Mouse (Mus musculus) left cerebral cortex, adult 2 months (tissue): Measurements from ENCODE around the gene Fsd2. TPM values are rescaled to one million over a fixed set of nuclear protein-coding genes. Genes with fewer than 3 reads are reported as not detected.

Experiments used
- DNase-seq, 2 experiments: peaks; one replicate each; pipeline ENCODE4 v3.0.0; 2021 to 2022; ENCODE audit warnings: low spot score in 2 of 2, mixed read lengths in 1 of 2; ENCODE audit errors: extremely low spot score in 1 of 2
- H3K27ac ChIP-seq: fragments of 200-600 bp; 2 replicates; pipeline ENCODE4 v1.8.1; 2022
- H3K4me3 ChIP-seq: fragments of 200-600 bp; 2 replicates; pipeline ENCODE4 v1.8.1; 2022
- CTCF ChIP-seq: fragments of 200-600 bp; IDR thresholded peaks from 2 replicates; pipeline ENCODE4 v1.8.1; 2022; ENCODE audit warnings: antibody characterized with exemption, mild to moderate bottlenecking, moderate library complexity
- intact Hi-C: fragments of 180-260 bp; cut with DNase I; formaldehyde crosslinking; loops from one replicate; pipeline ENCODE4 v1.15.1; 2025
- total RNA-seq, 2 experiments: library from RNA; stranded (reverse); gene quantifications; 2 replicates each; pipeline ENCODE4 v1.2.3; 2021

The Fsd2 gene
- total RNA-seq, 2 experiments from 2014 or later, result 0.25 to 0.26 TPM

GRCm38 (mm10) chr7:81571108-81571940 is 4.6 kb upstream of the Fsd2 start, which contains the start of gene Whamm:
Gene Whamm (plus strand): TSS chr7:81571266.
- peak; percentile 86 to 90 for DNase-seq
- Histone ChIP-seq H3K27ac (peak within 1 kb of the TSS; percentile 91), H3K4me3 (peak within 1 kb of the TSS; percentile 92)
- peak; percentile 4 for TF ChIP-seq CTCF
- intact Hi-C loops, result loop anchor here (1.0 to 10.0 kb wide), 11 partner anchors 29 to 407 kb away; partner anchors contain the start of genes Cpeb1 and Homer2

- no peak overlapping the region; the same call in 1 of the 2 replicates for H3K27ac ChIP-seq
- TF ChIP-seq CTCF, result peak; percentile 51
- no peak for DNase-seq
- peak overlapping the region; percentile 92 for H3K4me3 ChIP-seq
- intact Hi-C loops, result loop anchor here (1.0 to 10.0 kb wide), 11 partner anchors 28 to 406 kb away; partner anchors contain the start of genes Cpeb1 and Homer2
These were observed 4.0 kb upstream of the Fsd2 start for GRCm38 (mm10) chr7:81570752-81571107.

GRCm38 (mm10) chr7:81570271-81570670 is 3.5 kb upstream of the Fsd2 start:
- no peak overlapping the region for H3K4me3 ChIP-seq
- no peak overlapping the region for H3K27ac ChIP-seq
- no peak for DNase-seq
- intact Hi-C loops, result loop anchor here (2.0 to 10.0 kb wide), 9 partner anchors 27 to 405 kb away; partner anchors contain the start of gene Homer2
- no peak for TF ChIP-seq CTCF

GRCm38 (mm10) chr7:81569851-81570250 is 3.1 kb upstream of the Fsd2 start:
- intact Hi-C loops, result loop anchor here (2.0 to 10.0 kb wide), 9 partner anchors 27 to 405 kb away; partner anchors contain the start of gene Homer2
- DNase-seq, result no peak
- TF ChIP-seq CTCF, result no peak
- Histone ChIP-seq H3K4me3 (no peak overlapping the region), H3K27ac (no peak overlapping the region)

GRCm38 (mm10) chr7:81567396-81567795 is 652 bp upstream of the Fsd2 start:
- no peak for DNase-seq
- Histone ChIP-seq H3K4me3 (no peak overlapping the region), H3K27ac (no peak overlapping the region)
- no peak for TF ChIP-seq CTCF
- intact Hi-C loops, result no loop called here

- H3K4me3 ChIP-seq, result no peak overlapping the region
- no peak overlapping the region for H3K27ac ChIP-seq
- TF ChIP-seq CTCF, result no peak
- DNase-seq, result no peak
- intact Hi-C loops, result no loop called here
These were observed 412 bp downstream of the Fsd2 start for GRCm38 (mm10) chr7:81566332-81566731.

GRCm38 (mm10) chr7:81565381-81566055 is 1.2 kb downstream of the Fsd2 start:
- DNase-seq, result peak in 1 of 2 experiments; percentile 31
- Histone ChIP-seq H3K27ac (peak overlapping the region; percentile 15; the same call in 1 of the 2 replicates), H3K4me3 (no peak overlapping the region)
- no peak for TF ChIP-seq CTCF
- intact Hi-C loops, result no loop called here

- no peak for DNase-seq
- H3K4me3 ChIP-seq, result no peak overlapping the region
- intact Hi-C loops, result no loop called here
- H3K27ac ChIP-seq, result no peak overlapping the region
- TF ChIP-seq CTCF, result no peak
These were observed 2.0 kb downstream of the Fsd2 start for GRCm38 (mm10) chr7:81564766-81565165.

GRCm38 (mm10) chr7:81563506-81564015 is 3.2 kb downstream of the Fsd2 start:
- DNase-seq, result no peak
- intact Hi-C loops, result no loop called here
- no peak overlapping the region for H3K27ac ChIP-seq
- no peak overlapping the region for H3K4me3 ChIP-seq
- TF ChIP-seq CTCF, result no peak

GRCm38 (mm10) chr7:81561211-81561610 is 5.5 kb downstream of the Fsd2 start:
- intact Hi-C loops, result no loop called here
- H3K4me3 ChIP-seq, result no peak overlapping the region
- no peak for TF ChIP-seq CTCF
- DNase-seq, result no peak
- no peak overlapping the region for H3K27ac ChIP-seq

- intact Hi-C loops, result no loop called here
- no peak for TF ChIP-seq CTCF
These were observed 6.4 kb downstream of the Fsd2 start for GRCm38 (mm10) chr7:81560101-81561049.

More at GRCm38 (mm10) chr7:81560101-81561049, 6.4 kb downstream of the Fsd2 start:
- H3K4me3 ChIP-seq, result no peak overlapping the region
- no peak for DNase-seq
- H3K27ac ChIP-seq, result no peak overlapping the region
